ENCODE assay signal across 16 mouse cellular contexts in the genomic region with DNA sequence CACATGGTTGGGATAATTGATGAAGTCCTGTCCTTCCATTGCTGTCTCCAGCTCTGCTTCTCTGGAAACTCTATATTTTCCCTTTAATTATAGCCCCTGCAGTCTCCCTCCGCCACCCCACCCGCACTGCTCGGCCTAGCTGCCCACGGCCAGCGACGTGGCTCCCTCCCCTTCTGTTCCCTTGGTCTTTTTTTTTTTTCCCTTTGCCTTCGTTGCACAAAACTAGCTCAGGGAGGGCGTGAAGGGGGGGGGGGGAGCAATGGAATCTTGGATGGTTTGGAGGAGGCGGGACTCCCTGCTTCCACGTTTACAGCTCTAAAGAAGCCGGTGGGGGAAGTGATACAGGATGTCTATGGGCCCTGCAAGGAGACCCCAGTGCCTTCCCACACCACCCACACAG. TPM values are rescaled to one million over a fixed set of nuclear protein-coding genes. Genes with fewer than 3 reads are reported as not detected.
A peak's percentile ranks its signal among the peaks of the same experiment; 100 is the strongest.
DNase-seq lines count a peak whose midpoint lies in the region; ATAC-seq lines count a peak whose summit lies in the region.
"Had no signal": no experiment of that assay in that cellular context is flagged by ENCODE, and none has a peak within 500 bp of the region (broad histone marks: within the 10 kb centered on the region; RNA-seq: fewer than 3 reads in every experiment).

No protein-coding gene starts in this region.

- H3K4me3 ChIP-seq in kidney, embryonic 16.5 days (ENCODE audit: low read length): no peak overlapping the region
- H3K4me3 ChIP-seq in embryonic facial prominence, embryonic 13.5 days: 0 out of 2 replicates have a peak overlapping the region, but pooled peaks have one; percentile 4
- peak overlapping the region; percentile 61 for H3K4me3 ChIP-seq in limb, embryonic 15.5 days

- H3K4me2 ChIP-seq in kidney, embryonic 16.5 days (replicated peaks; ENCODE audit: low read depth, low read length): peak overlapping the region; percentile 20; the same call in 1 of the 2 replicates
- peak overlapping the region; percentile 90 for H3K4me2 ChIP-seq in embryonic facial prominence, embryonic 13.5 days
- H3K4me2 ChIP-seq in limb, embryonic 15.5 days: peak overlapping the region; percentile 64

- peak overlapping the region; percentile 91 for H3K27ac ChIP-seq in kidney, embryonic 16.5 days (ENCODE audit: low read length)
- peak overlapping the region; percentile 98 for H3K27ac ChIP-seq in embryonic facial prominence, embryonic 13.5 days
- H3K27ac ChIP-seq in limb, embryonic 15.5 days: peak overlapping the region; percentile 97

- peaks cover 53% of the 10 kb centered on the region for H3K4me1 ChIP-seq in kidney, embryonic 16.5 days (ENCODE audit: insufficient read depth, low read length)
- peaks cover 78% of the 10 kb centered on the region for H3K4me1 ChIP-seq in embryonic facial prominence, embryonic 13.5 days
- H3K4me1 ChIP-seq in limb, embryonic 15.5 days: peaks cover 80% of the 10 kb centered on the region

- peaks cover 25% of the 10 kb centered on the region for H3K27me3 ChIP-seq in kidney, embryonic 16.5 days (ENCODE audit: insufficient read depth, low read length)
- peaks cover 2% of the 10 kb centered on the region; the same call in 1 of the 2 replicates for H3K27me3 ChIP-seq in embryonic facial prominence, embryonic 13.5 days
- 0 out of 2 replicates have a peak, but pooled peaks cover 12% of the 10 kb centered on the region for H3K27me3 ChIP-seq in limb, embryonic 15.5 days

- WGBS in kidney, embryonic 16.5 days: 13% methylated on average over 11 of the region's 11 CpGs
- 16% methylated on average over 11 of the region's 11 CpGs for WGBS in embryonic facial prominence, embryonic 13.5 days
- WGBS in limb, embryonic 15.5 days: 5% methylated on average over 10 of the region's 11 CpGs

- ATAC-seq in kidney, embryonic 16.5 days (ENCODE audit: low FRiP score, low TSS enrichment): no peak
- ATAC-seq in embryonic facial prominence, embryonic 13.5 days (ENCODE audit: insufficient number of reproducible peaks, insufficient read depth, low FRiP score, low TSS enrichment, low read depth): no peak
- no peak for ATAC-seq in limb, embryonic 15.5 days (ENCODE audit: insufficient number of reproducible peaks, low FRiP score, low TSS enrichment, low read depth)
- ATAC-seq: forebrain, embryonic 14.5 days had no signal

- no peaks in the 10 kb centered on the region for H3K36me3 ChIP-seq in kidney, embryonic 16.5 days (ENCODE audit: insufficient read depth, low read length)
- peaks cover 15% of the 10 kb centered on the region for H3K36me3 ChIP-seq in embryonic facial prominence, embryonic 13.5 days
- peaks cover 16% of the 10 kb centered on the region for H3K36me3 ChIP-seq in limb, embryonic 15.5 days

- no peaks in the 10 kb centered on the region for H3K9me3 ChIP-seq in kidney, embryonic 16.5 days (ENCODE audit: low read length)
- no peaks in the 10 kb centered on the region for H3K9me3 ChIP-seq in embryonic facial prominence, embryonic 13.5 days
- H3K9me3 ChIP-seq in limb, embryonic 15.5 days: no peaks in the 10 kb centered on the region

- DNase-seq in gastrocnemius, postnatal 25 days: peak; percentile 54
- DNase-seq in gastrocnemius, adult 8-10 months (ENCODE audit: low spot score in 2 of 2): no peak
- no peak for DNase-seq in kidney, adult 8-10 months
- DNase-seq in layer of hippocampus, adult 9-10 months (ENCODE audit: low spot score): no peak
- DNase-seq in urinary bladder, postnatal 10 days (ENCODE audit: low spot score): no peak
- DNase-seq: cerebellum, adult 18-20 months; kidney, adult 11 months had no signal

- H3K9ac ChIP-seq in kidney, embryonic 16.5 days (replicated peaks; ENCODE audit: low read length): 0 out of 2 replicates have a peak overlapping the region, but pooled peaks have one; percentile 13
- H3K9ac ChIP-seq in embryonic facial prominence, embryonic 13.5 days: peak overlapping the region; percentile 27
- H3K9ac ChIP-seq in limb, embryonic 15.5 days: peak overlapping the region; percentile 12; the same call in 1 of the 2 replicates

RNA-seq across cellular contexts. Expression of gene Col1a1, which starts 1.5 kb away (rescaled TPM):
- 1,000 to 10,000 TPM; 1,080 to 1,200 TPM for total RNA-seq in gastrocnemius, postnatal 25 days (2021)
- 10 to 100 TPM; 30.9 to 90.6 (median 45.9) TPM for total RNA-seq in gastrocnemius, adult 8-10 months (2022)
- 869 and 941 TPM in 2 replicates for polyA plus RNA-seq in kidney, embryonic 16.5 days (2015; fragmentation: Nextera tagmentation; extraction: Ambion mirVana)
- 1,060 and 1,259 TPM in 2 replicates for polyA plus RNA-seq in embryonic facial prominence, embryonic 13.5 days (2015; fragmentation: Nextera tagmentation; extraction: Ambion mirVana)
- polyA plus RNA-seq in limb, embryonic 15.5 days (2015; fragmentation: Nextera tagmentation; extraction: Ambion mirVana): 4,882 and 5,832 TPM in 2 replicates

RNA-seq across cellular contexts. Expression of gene Hils1, which starts 32.9 kb away (rescaled TPM):
- total RNA-seq in gastrocnemius, postnatal 25 days (2021): not detected
- not detected for total RNA-seq in gastrocnemius, adult 8-10 months (2022)
- polyA plus RNA-seq in kidney, embryonic 16.5 days (2015; fragmentation: Nextera tagmentation; extraction: Ambion mirVana): not detected in 2 replicates
- polyA plus RNA-seq in embryonic facial prominence, embryonic 13.5 days (2015; fragmentation: Nextera tagmentation; extraction: Ambion mirVana): not detected in 2 replicates
- 0.42 TPM in 1 of 2 replicates, not detected in the other for polyA plus RNA-seq in limb, embryonic 15.5 days (2015; fragmentation: Nextera tagmentation; extraction: Ambion mirVana)
- total RNA-seq: ES-E14; heart, postnatal 14 days; layer of hippocampus, postnatal 25 days; megakaryocyte, adult 5-6 weeks had no signal
- polyA plus RNA-seq: forebrain, embryonic 14.5 days; limb, embryonic 11.5 days had no signal

RNA-seq across cellular contexts. Expression of gene Sgca, which starts 41.6 kb away (rescaled TPM):
- 100 to 1,000 TPM; 255 to 276 TPM for total RNA-seq in gastrocnemius, postnatal 25 days (2021)
- total RNA-seq in gastrocnemius, adult 8-10 months (2022): 100 to 1,000 TPM; 272 to 306 (median 288) TPM
- polyA plus RNA-seq in kidney, embryonic 16.5 days (2015; fragmentation: Nextera tagmentation; extraction: Ambion mirVana): 0.19 and 0.71 TPM in 2 replicates
- polyA plus RNA-seq in embryonic facial prominence, embryonic 13.5 days (2015; fragmentation: Nextera tagmentation; extraction: Ambion mirVana): 1.1 and 1.5 TPM in 2 replicates
- polyA plus RNA-seq in limb, embryonic 15.5 days (2015; fragmentation: Nextera tagmentation; extraction: Ambion mirVana): 7.5 and 18.9 TPM in 2 replicates
- total RNA-seq: ES-E14; megakaryocyte, adult 5-6 weeks had no signal
- polyA plus RNA-seq: forebrain, embryonic 14.5 days had no signal

RNA-seq across cellular contexts. Expression of gene Ppp1r9b, which starts 56.3 kb away (rescaled TPM):
- total RNA-seq in gastrocnemius, postnatal 25 days (2021): 10 to 100 TPM; 21.8 to 30.0 TPM
- total RNA-seq in gastrocnemius, adult 8-10 months (2022): 10 to 100 TPM; 15.8 to 23.9 (median 19.4) TPM
- 9.9 and 10.7 TPM in 2 replicates for polyA plus RNA-seq in kidney, embryonic 16.5 days (2015; fragmentation: Nextera tagmentation; extraction: Ambion mirVana)
- 13.2 and 13.5 TPM in 2 replicates for polyA plus RNA-seq in embryonic facial prominence, embryonic 13.5 days (2015; fragmentation: Nextera tagmentation; extraction: Ambion mirVana)
- polyA plus RNA-seq in limb, embryonic 15.5 days (2015; fragmentation: Nextera tagmentation; extraction: Ambion mirVana): 9.7 and 9.9 TPM in 2 replicates

Comparison
In these comparisons a context has a peak if more than half of its experiments do, and no peak if none do; other contexts are left out.
1. H3K4me2 ChIP-seq: peak in every context shown above with its lines; median percentile 90 in embryonic facial prominence, embryonic 13.5 days; 64 in limb, embryonic 15.5 days; 20 in kidney, embryonic 16.5 days.